Mouse (Mus musculus): ENCODE measurements at regions not wholly inside any gene's neighbourhood (a gene's known extent, or its start where the extent isn't known, plus 50 kb on each side); places are given as distances from the start of the nearest gene placed in this dataset.

GRCm38 (mm10) chr3:123838385-123839170 is 147.9 kb upstream of the Ndst3 start:
- H3K27me3 ChIP-seq (replicated peaks): no peaks in the 10 kb centered on the region
- H3K9ac ChIP-seq (ENCODE audit: insufficient read depth, low read depth): no peak overlapping the region
- no peaks in the 10 kb centered on the region for H3K9me3 ChIP-seq (replicated peaks; ENCODE audit: low read length)
- no peaks in the 10 kb centered on the region for H3K4me1 ChIP-seq (ENCODE audit: control insufficient read depth in 1 of 2, insufficient read depth in 2 of 2)
- TF ChIP-seq MYC (IDR thresholded peaks at IDR 0.05; ENCODE audit: low read depth, low read length): no peak
- TF ChIP-seq ZMIZ1 (IDR thresholded peaks at IDR 0.05; ENCODE audit: low read depth, low read length): no peak
- TF ChIP-seq TCF12 (IDR thresholded peaks at IDR 0.05; ENCODE audit: low read depth, low read length): no peak
- no peak for TF ChIP-seq IRF4 (IDR thresholded peaks at IDR 0.05; ENCODE audit: low read depth, low read length)
- TF ChIP-seq USF2 (conservative IDR thresholded peaks at IDR 0.05; ENCODE audit: low read depth, low read length): no peak
- TF ChIP-seq BHLHE40 (IDR thresholded peaks at IDR 0.05; ENCODE audit: low read depth, low read length): no peak
- TF ChIP-seq TBP (conservative IDR thresholded peaks at IDR 0.05; ENCODE audit: low read depth, low read length): no peak
- TF ChIP-seq EP300 (IDR thresholded peaks at IDR 0.05; ENCODE audit: low read length): no peak
- no peak for TF ChIP-seq ZC3H11A (IDR thresholded peaks at IDR 0.05; ENCODE audit: low read depth, low read length)
- TF ChIP-seq ZKSCAN1 (IDR thresholded peaks at IDR 0.05; ENCODE audit: borderline replicate concordance, low read depth, low read length): no peak
- TF ChIP-seq NRF1 (IDR thresholded peaks at IDR 0.05; ENCODE audit: low read depth, low read length): no peak
- no peak for TF ChIP-seq UBTF (IDR thresholded peaks at IDR 0.05; ENCODE audit: low read depth, low read length)
- TF ChIP-seq NELFE (IDR thresholded peaks at IDR 0.05; ENCODE audit: low read depth, low read length): no peak
- DNase-seq (ENCODE audit: extremely low read depth): no peak
- in situ Hi-C loops (cut with MboI; ENCODE audit: low pct_ligation_motif_present, low pct_unique_long_range_greater_than_20kb, low sequenced_read_pairs) (no loop called here), dilution Hi-C loops (cut with MboI; ENCODE audit: extremely low pct_ligation_motif_present, extremely low pct_unique_long_range_greater_than_20kb, low sequenced_read_pairs) (no loop called here)
- H3K4me3 ChIP-seq (replicated peaks in 1 of 3; ENCODE audit: low read depth in 2 of 3, low read length in 2 of 3, poor library complexity in 1 of 3): no peak overlapping the region
- H3K36me3 ChIP-seq (replicated peaks in 1 of 2; ENCODE audit: control insufficient read depth in 1 of 2, insufficient read depth in 1 of 2, low read length in 1 of 2): no peaks in the 10 kb centered on the region
- H3K79me2 ChIP-seq (replicated peaks; ENCODE audit: control insufficient read depth, extremely low read depth, insufficient read depth, poor library complexity, severe bottlenecking): no peaks in the 10 kb centered on the region
- no peak overlapping the region for H3K4me2 ChIP-seq (ENCODE audit: insufficient read depth, low read depth, poor library complexity, severe bottlenecking)
- H3K27ac ChIP-seq (ENCODE audit: insufficient read depth, low read depth): no peak overlapping the region

- no peak overlapping the region for H3K4me2 ChIP-seq (ENCODE audit: insufficient read depth, low read depth, poor library complexity, severe bottlenecking)
- no peaks in the 10 kb centered on the region for H3K36me3 ChIP-seq (replicated peaks in 1 of 2; ENCODE audit: control insufficient read depth in 1 of 2, insufficient read depth in 1 of 2, low read length in 1 of 2)
- no peaks in the 10 kb centered on the region for H3K9me3 ChIP-seq (replicated peaks; ENCODE audit: low read length)
- no peaks in the 10 kb centered on the region for H3K79me2 ChIP-seq (replicated peaks; ENCODE audit: control insufficient read depth, extremely low read depth, insufficient read depth, poor library complexity, severe bottlenecking)
- no peaks in the 10 kb centered on the region for H3K4me1 ChIP-seq (ENCODE audit: control insufficient read depth in 1 of 2, insufficient read depth in 2 of 2)
- H3K4me3 ChIP-seq (replicated peaks in 1 of 3; ENCODE audit: low read depth in 2 of 3, low read length in 2 of 3, poor library complexity in 1 of 3): no peak overlapping the region
- no peak for DNase-seq (ENCODE audit: extremely low read depth)
- no peaks in the 10 kb centered on the region for H3K27me3 ChIP-seq (replicated peaks)
- TF ChIP-seq TCF12 (IDR thresholded peaks at IDR 0.05; ENCODE audit: low read depth, low read length) (no peak), MAFK (IDR thresholded peaks at IDR 0.05; ENCODE audit: insufficient replicate concordance, low read length) (peak; percentile 64)
- in situ Hi-C loops (cut with MboI; ENCODE audit: low pct_ligation_motif_present, low pct_unique_long_range_greater_than_20kb, low sequenced_read_pairs): no loop called here
- H3K27ac ChIP-seq (ENCODE audit: insufficient read depth, low read depth): no peak overlapping the region
- dilution Hi-C loops (cut with MboI; ENCODE audit: extremely low pct_ligation_motif_present, extremely low pct_unique_long_range_greater_than_20kb, low sequenced_read_pairs): no loop called here
- H3K9ac ChIP-seq (ENCODE audit: insufficient read depth, low read depth): no peak overlapping the region
Observed at GRCm38 (mm10) chr3:123846554-123846953, 155.9 kb upstream of the Ndst3 start.
